Mouse (Mus musculus): ENCODE results near the gene Gm5938. TPM values are rescaled to one million over a fixed set of nuclear protein-coding genes. Genes with fewer than 3 reads are reported as not detected.

Gene Gm5938
- polyA plus RNA-seq (2012; rRNA removed), result not detected in 2 replicates

DNA sequence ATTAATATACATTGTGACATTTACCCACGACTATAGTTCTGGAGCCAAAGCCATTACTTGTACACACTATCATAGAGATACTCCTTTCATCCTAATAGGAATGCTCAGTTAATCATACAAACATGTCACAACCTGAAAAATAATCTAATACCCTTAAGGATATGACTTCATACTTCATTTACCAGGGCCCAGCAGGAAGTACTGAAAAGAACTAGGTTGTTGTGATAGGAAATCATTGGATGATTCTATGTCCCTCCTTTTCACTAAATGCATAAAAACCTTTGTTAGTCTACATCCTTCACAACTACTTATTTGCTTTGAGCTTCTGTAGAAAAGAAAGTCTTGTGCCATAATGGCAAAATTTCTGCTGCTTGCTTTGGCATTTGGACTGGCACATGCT, at the start of gene Gm5938:
TSS of gene Gm5938 (plus strand) at position 301 of the 400 bp plus-strand sequence.
- WGBS, result 51% methylated on average over 1 of the region's 1 CpGs
- no peak for DNase-seq (ENCODE audit: low read depth, low spot score)

DNA sequence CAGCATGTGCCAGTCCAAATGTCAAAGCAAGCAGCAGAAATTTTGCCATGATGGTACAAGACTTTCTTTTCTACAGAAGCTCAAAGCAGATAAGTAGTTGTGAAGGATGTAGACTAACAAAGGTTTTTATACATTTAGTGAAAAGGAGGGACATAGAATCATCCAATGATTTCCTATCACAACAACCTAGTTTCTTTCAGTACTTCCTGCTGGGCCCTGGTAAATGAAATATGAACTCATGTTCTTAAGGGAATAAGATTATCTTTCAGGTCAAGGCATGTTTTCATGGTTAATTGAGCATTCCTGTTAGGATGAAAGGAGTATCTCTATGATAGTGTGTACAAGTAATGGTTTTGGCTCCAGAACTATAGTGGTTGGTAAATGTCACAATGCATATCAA, 34.0 kb upstream of the Gm5938 start, which contains the start of gene Obp1a:
TSS of gene Obp1a (minus strand) at position 101 of the 400 bp plus-strand sequence.
- no peak for DNase-seq (ENCODE audit: low read depth, low spot score)

Other genes with a start within 250 kb of the Gm5938 start
- gene 5430402E10Rik, start 200.4 kb upstream of the Gm5938 start, polyA plus RNA-seq (2012; rRNA removed), result not detected in 2 replicates
- not detected in 2 replicates for gene Obp1a, start 34.1 kb upstream of the Gm5938 start, polyA plus RNA-seq (2012; rRNA removed)
- not detected in 2 replicates for gene Obp1b, start 61.3 kb downstream of the Gm5938 start, polyA plus RNA-seq (2012; rRNA removed)
- not detected in 2 replicates for gene Gm14743, start 120.5 kb downstream of the Gm5938 start, polyA plus RNA-seq (2012; rRNA removed)
- gene 4930480E11Rik, start 244.2 kb downstream of the Gm5938 start, polyA plus RNA-seq (2012; rRNA removed), result not detected in 2 replicates

All from large intestine, adult 2 months (tissue).